Mouse (Mus musculus) heart, embryonic 14.5 days (tissue): ENCODE measurements around the gene Dnmbp. TPM values are rescaled to one million over a fixed set of nuclear protein-coding genes. Genes with fewer than 3 reads are reported as not detected.

Experiments
- ATAC-seq: fragments of 200-750 bp; cut with Nextera tagmentation; 2 replicates; pipeline ENCODE4 v1.8.0; 2017; ENCODE audit warnings: low read depth, moderate TSS enrichment; ENCODE audit not compliant: insufficient number of reproducible peaks, insufficient read depth, low FRiP score
- H3K27ac ChIP-seq, 2 experiments: fragments of 200-500 bp in 1 of 2; fragments of 300-500 bp in 1 of 2; sonication (generic) in 1 of 2; replicated peaks in 1 of 2; 2 replicates each; pipeline ENCODE4 v1.5.1; 2012 to 2014; ENCODE audit warnings: low read depth in 2 of 2, low read length in 2 of 2, control low read depth in 1 of 2, mild to moderate bottlenecking in 1 of 2, mixed read lengths in 1 of 2; ENCODE audit not compliant: control insufficient read depth in 1 of 2, insufficient read depth in 1 of 2
- H3K27me3 ChIP-seq: fragments of 300-500 bp; sonication (generic); 2 replicates; pipeline ENCODE4 v1.6.1; 2014; ENCODE audit warnings: mild to moderate bottlenecking, low read length, control low read depth; ENCODE audit not compliant: control insufficient read depth, insufficient read depth
- H3K36me3 ChIP-seq: fragments of 300-500 bp; sonication (generic); 2 replicates; pipeline ENCODE4 v1.6.1; 2014; ENCODE audit warnings: mild to moderate bottlenecking, control low read depth, low read length, mixed read lengths; ENCODE audit not compliant: control insufficient read depth, insufficient read depth
- H3K4me1 ChIP-seq, 2 experiments: fragments of 200-500 bp in 1 of 2; fragments of 300-500 bp in 1 of 2; sonication (generic) in 1 of 2; 2 replicates each; pipeline ENCODE4 v1.6.1; 2012 to 2014; ENCODE audit warnings: low read length in 2 of 2, control low read depth in 1 of 2, mixed read lengths in 1 of 2; ENCODE audit not compliant: control insufficient read depth in 2 of 2, insufficient read depth in 2 of 2
- H3K4me2 ChIP-seq: fragments of 300-500 bp; sonication (generic); 2 replicates; pipeline ENCODE4 v1.6.1; 2014; ENCODE audit warnings: mild to moderate bottlenecking, low read length
- H3K4me3 ChIP-seq, 2 experiments: fragments of 200-500 bp in 1 of 2; fragments of 300-500 bp in 1 of 2; sonication (generic) in 1 of 2; 2 replicates each; pipeline ENCODE4 v1.5.1; 2012 to 2014; ENCODE audit warnings: low read length in 2 of 2, mild to moderate bottlenecking in 2 of 2, control low read depth in 1 of 2, low read depth in 1 of 2, moderate library complexity in 1 of 2; ENCODE audit not compliant: control insufficient read depth in 1 of 2, insufficient read depth in 1 of 2
- H3K9ac ChIP-seq: fragments of 300-500 bp; sonication (generic); 2 replicates; pipeline ENCODE4 v1.6.1; 2014; ENCODE audit warnings: mild to moderate bottlenecking, low read length
- H3K9me3 ChIP-seq: fragments of 300-500 bp; sonication (generic); 2 replicates; pipeline ENCODE4 v1.6.1; 2016; ENCODE audit warnings: low read length, control low read depth; ENCODE audit not compliant: control insufficient read depth
- WGBS: fragments of 180-500 bp; shearing (Covaris S2); extraction: QIAGEN DNeasy Blood & Tissue Kit; methylation state at CpG from one replicate; pipeline ENCODE4 v1.1.7; 2014; 5-methylcytosine and 5-hydroxymethylcytosine counted together
- polyA plus RNA-seq: library from polyadenylated mRNA; unstranded; fragments of >200 nt; fragmentation: Nextera tagmentation; extraction: Ambion mirVana; gene quantifications from 2 replicates; pipeline ENCODE4 v1.2.1, GENCODE M21; 2014

The Dnmbp gene
- polyA plus RNA-seq, 1 experiment from 2014 or later = 9.8 TPM

DNA sequence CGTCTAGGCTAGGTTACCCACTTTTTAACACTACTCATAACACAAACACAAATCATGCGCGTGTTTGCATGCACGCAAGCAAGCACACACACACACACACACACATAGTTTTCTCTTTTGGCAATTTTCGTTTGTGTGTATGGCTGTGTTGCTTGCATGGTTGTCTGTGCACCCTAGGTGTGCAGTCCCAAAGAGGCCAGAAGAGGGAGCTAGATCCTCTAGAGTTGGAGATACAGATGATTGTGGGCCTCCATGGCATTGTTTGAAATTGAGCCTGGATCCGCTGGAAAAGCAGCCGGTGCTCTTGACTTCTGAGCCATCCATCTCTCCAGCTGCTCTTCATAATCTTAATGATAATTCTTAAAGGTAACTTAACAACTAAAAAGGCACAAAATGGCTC lies 33.5 kb downstream of the Dnmbp start:
- H3K36me3 ChIP-seq = peaks cover 55% of the 10 kb centered on the region
- no peak overlapping the region for H3K4me2 ChIP-seq
- H3K27ac ChIP-seq = no peak overlapping the region
- no peak for ATAC-seq
- WGBS = 92% methylated on average over 7 of the region's 7 CpGs
- H3K27me3 ChIP-seq = no peaks in the 10 kb centered on the region
- H3K9me3 ChIP-seq = no peaks in the 10 kb centered on the region
- H3K9ac ChIP-seq = no peak overlapping the region
- no peaks in the 10 kb centered on the region for H3K4me1 ChIP-seq
- H3K4me3 ChIP-seq = no peak overlapping the region

DNA sequence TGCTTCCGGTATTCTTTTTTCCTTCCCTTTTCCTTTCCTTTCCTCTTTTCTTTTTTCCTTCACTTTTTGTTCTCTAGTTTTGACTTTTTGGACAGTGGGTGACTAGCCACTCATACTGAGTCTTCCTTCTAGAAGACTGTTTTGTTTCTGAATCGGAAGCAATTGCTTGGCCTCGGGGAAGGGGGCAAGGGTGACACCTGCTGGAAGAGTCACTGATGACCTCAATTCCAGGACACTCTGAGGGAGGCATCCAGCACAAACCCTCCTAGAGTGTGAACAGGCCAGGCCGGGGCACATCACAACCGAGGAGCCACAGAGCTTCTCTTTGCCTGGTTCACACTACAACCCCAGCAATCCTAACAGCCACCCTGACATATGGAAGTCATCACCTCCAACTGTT lies 34.0 kb downstream of the Dnmbp start:
- Histone ChIP-seq H3K27me3 (no peaks in the 10 kb centered on the region), H3K36me3 (peaks cover 55% of the 10 kb centered on the region), H3K27ac (no peak overlapping the region), H3K4me3 (no peak overlapping the region), H3K4me2 (no peak overlapping the region), H3K4me1 (no peaks in the 10 kb centered on the region), H3K9me3 (no peaks in the 10 kb centered on the region), H3K9ac (no peak overlapping the region)
- WGBS = 40% methylated on average over 5 of the region's 5 CpGs
- no peak for ATAC-seq

DNA sequence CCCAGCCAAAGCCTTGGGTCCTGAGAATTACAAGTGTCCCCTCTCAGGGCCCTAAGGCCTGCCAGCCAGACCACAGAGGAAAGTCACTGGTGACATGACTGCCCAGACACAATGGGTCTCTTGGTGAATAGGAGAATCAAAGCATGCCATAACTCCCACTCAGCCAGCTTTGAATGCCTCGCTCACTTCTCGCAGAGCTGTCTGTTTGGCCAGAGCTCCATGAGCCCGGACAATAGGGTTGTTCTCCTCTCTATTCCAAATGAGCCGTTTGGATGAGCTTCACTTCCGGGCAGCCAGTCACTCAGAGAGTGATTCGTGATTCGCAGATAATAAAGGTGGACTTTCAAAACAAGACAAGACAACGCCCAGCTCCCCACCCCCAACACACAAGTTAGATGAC lies 34.9 kb downstream of the Dnmbp start:
- peaks cover 53% of the 10 kb centered on the region for H3K36me3 ChIP-seq
- H3K27ac ChIP-seq = no peak overlapping the region
- H3K27me3 ChIP-seq = no peaks in the 10 kb centered on the region
- ATAC-seq = no peak
- no peak overlapping the region for H3K4me3 ChIP-seq
- H3K9me3 ChIP-seq = no peaks in the 10 kb centered on the region
- no peak overlapping the region for H3K9ac ChIP-seq
- H3K4me2 ChIP-seq = no peak overlapping the region
- no peaks in the 10 kb centered on the region for H3K4me1 ChIP-seq
- WGBS = 84% methylated on average over 8 of the region's 8 CpGs

DNA sequence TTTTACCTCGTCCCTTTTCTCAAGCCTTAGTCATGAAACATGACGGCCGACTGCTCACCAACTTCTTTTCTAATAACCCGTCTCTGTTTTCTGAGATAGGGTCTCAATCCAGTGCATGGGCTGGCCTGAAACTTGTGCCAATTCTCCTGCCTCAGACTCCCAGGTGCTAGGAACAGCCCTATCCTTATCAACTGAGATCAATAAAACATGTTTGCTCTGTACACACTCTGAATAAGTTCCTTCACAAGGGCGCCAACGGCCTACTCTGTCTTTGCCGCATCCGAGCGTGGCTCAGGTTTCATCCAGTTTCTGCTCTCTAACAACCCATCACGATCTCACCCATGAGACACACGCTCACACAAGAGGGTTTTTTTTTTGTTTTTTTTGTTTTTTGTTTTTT lies 35.7 kb downstream of the Dnmbp start:
- Histone ChIP-seq H3K9ac (no peak overlapping the region), H3K27me3 (no peaks in the 10 kb centered on the region), H3K36me3 (peaks cover 52% of the 10 kb centered on the region), H3K27ac (no peak overlapping the region), H3K9me3 (no peaks in the 10 kb centered on the region), H3K4me1 (no peaks in the 10 kb centered on the region), H3K4me3 (no peak overlapping the region), H3K4me2 (no peak overlapping the region)
- no peak for ATAC-seq
- WGBS = 91% methylated on average over 11 of the region's 11 CpGs

DNA sequence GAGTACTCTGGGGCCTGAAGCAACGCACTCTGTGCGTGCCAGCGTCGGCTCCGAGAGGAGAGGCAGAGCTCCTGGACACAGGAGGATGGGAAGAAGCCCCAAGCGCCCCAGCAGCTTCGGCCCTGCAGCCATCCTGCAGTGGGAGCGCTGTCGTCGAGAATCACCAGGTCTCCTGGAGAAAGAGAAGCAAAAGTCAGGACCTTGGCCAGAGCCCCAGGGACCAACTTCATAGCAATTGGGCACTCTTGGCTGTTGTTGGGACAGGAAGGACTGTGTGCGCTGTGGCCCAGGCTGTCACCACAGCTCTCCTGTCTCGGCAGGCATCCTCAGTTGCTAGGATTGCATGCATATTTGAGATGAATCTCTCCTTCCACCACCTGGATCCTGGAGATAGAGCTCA lies 37.1 kb downstream of the Dnmbp start:
- no peaks in the 10 kb centered on the region for H3K27me3 ChIP-seq

DNA sequence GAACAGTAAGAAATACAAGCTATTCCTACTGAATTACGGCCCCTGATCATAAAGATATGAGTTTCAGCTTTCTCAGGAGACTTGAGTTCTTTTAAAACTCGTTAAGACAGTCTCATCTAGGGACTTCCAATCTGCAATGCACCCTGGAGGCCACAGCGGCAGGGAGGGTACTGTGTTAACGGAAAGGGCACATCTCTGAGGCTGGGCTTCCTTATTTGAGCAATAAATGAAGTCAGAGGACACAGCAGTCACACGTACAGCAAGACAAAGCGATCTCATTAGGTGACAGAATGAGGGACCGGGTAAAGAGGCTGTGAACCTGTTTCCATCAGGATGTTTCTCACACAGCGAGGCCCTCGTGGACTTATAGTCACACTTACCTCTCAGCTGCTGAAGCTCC lies 39.3 kb downstream of the Dnmbp start:
- no peak overlapping the region for H3K4me2 ChIP-seq
- no peak overlapping the region for H3K9ac ChIP-seq
- no peak overlapping the region for H3K4me3 ChIP-seq
- no peak overlapping the region for H3K27ac ChIP-seq
- H3K27me3 ChIP-seq = no peaks in the 10 kb centered on the region
- no peaks in the 10 kb centered on the region for H3K9me3 ChIP-seq
- WGBS = 85% methylated on average over 9 of the region's 9 CpGs
- ATAC-seq = no peak
- no peaks in the 10 kb centered on the region for H3K4me1 ChIP-seq
- peaks cover 38% of the 10 kb centered on the region for H3K36me3 ChIP-seq

More for the DNA sequence above, 37.1 kb downstream of the Dnmbp start:
- WGBS = 40% methylated on average over 12 of the region's 12 CpGs
- no peak overlapping the region for H3K4me3 ChIP-seq
- no peak for ATAC-seq
- H3K4me1 ChIP-seq = no peaks in the 10 kb centered on the region
- no peaks in the 10 kb centered on the region for H3K9me3 ChIP-seq
- no peak overlapping the region for H3K4me2 ChIP-seq
- H3K9ac ChIP-seq = no peak overlapping the region
- no peak overlapping the region for H3K27ac ChIP-seq
- H3K36me3 ChIP-seq = peaks cover 45% of the 10 kb centered on the region

DNA sequence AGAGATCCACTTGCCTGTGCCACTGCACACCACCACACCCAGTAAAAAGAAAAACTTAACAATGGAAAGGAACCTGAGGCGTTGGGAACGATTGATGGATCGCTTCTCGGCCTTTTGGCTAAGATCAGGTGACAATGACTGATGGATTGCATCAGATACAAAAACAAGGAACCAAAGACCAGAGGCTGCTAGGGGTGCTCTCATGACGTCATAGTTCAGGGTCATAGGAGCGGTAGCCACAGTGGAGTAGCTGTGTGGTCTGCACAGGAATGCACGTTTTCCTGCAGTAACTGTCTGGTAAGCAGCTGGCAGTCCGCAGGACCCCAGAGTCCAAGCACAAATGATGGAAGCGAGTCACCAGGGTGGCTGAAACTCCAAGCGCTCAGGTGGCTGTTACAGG lies 41.4 kb downstream of the Dnmbp start:
- 63% methylated on average over 10 of the region's 10 CpGs for WGBS
- Histone ChIP-seq H3K9me3 (no peaks in the 10 kb centered on the region), H3K36me3 (peaks cover 31% of the 10 kb centered on the region), H3K4me1 (peaks cover 4 to 7% of the 10 kb centered on the region in 2 experiments; a peak in 2 of 4 replicates), H3K27ac (no peak overlapping the region), H3K4me2 (no peak overlapping the region), H3K27me3 (no peaks in the 10 kb centered on the region), H3K9ac (no peak overlapping the region), H3K4me3 (no peak overlapping the region)
- ATAC-seq = no peak

DNA sequence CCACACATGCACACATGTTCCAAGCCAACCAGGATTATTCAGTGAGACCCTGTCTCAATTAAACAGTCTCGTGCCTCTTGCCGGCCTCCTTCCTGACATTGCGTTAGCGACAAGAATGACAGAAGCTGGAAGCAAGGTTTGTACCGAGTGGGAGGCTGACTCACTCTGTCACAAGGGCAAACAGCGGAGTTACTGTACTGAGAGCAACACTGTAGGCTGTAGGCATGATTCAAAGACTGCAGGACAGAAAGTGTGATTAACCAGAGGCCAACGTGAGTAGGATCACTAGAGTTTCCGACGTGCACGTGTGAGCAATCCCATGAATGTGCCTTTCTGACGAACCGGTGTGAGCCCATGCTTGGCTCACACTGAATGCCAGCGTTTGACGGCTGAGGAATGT lies 43.5 kb downstream of the Dnmbp start:
- 66% methylated on average over 14 of the region's 14 CpGs for WGBS
- Histone ChIP-seq H3K4me2 (no peak overlapping the region), H3K4me3 (no peak overlapping the region), H3K36me3 (peaks cover 18% of the 10 kb centered on the region), H3K27ac (no peak overlapping the region), H3K9me3 (no peaks in the 10 kb centered on the region), H3K9ac (no peak overlapping the region), H3K4me1 (peaks cover 4 to 7% of the 10 kb centered on the region in 2 experiments; a peak in 2 of 4 replicates), H3K27me3 (no peaks in the 10 kb centered on the region)
- ATAC-seq = no peak
